Mouse (Mus musculus) lung, embryonic 15.5 days (tissue): Measurements from ENCODE around the gene Smdt1. TPM values are rescaled to one million over a fixed set of nuclear protein-coding genes. Genes with fewer than 3 reads are reported as not detected.

ENCODE experiments used
- microRNA-seq: library from miRNA; unstranded; fragments of <30 nt; microRNA quantifications from one replicate; pipeline ENCODE4, GENCODE M21; 2016
- polyA plus RNA-seq: library from polyadenylated mRNA; unstranded; fragments of >200 nt; fragmentation: Nextera tagmentation; extraction: Ambion mirVana; gene quantifications from 2 replicates; pipeline ENCODE4 v1.2.1, GENCODE M21; 2015

Gene Smdt1
- polyA plus RNA-seq, 1 experiment from 2014 or later, result 235 TPM

Small RNA genes lying within 50 kb of the gene (microRNA-seq; reads per million reads assigned to microRNA genes)
- gene Mir7684, result not detected

Other genes with a start within 250 kb of the Smdt1 start
- 19.4 and 20.9 TPM in 2 replicates for gene Ccdc134, start 211.0 kb upstream of the Smdt1 start, polyA plus RNA-seq
- gene Srebf2, start 191.8 kb upstream of the Smdt1 start, polyA plus RNA-seq, result 126 and 132 TPM in 2 replicates
- 1.1 and 1.3 TPM in 2 replicates for gene Shisa8, start 126.1 kb upstream of the Smdt1 start, polyA plus RNA-seq
- gene Tnfrsf13c, start 114.6 kb upstream of the Smdt1 start, polyA plus RNA-seq, result 0.12 TPM in 1 of 2 replicates, not detected in the other
- 71.6 and 74.5 TPM in 2 replicates for gene Cenpm, start 94.2 kb upstream of the Smdt1 start, polyA plus RNA-seq
- not detected in 2 replicates for gene 1500009C09Rik, start 86.6 kb upstream of the Smdt1 start, polyA plus RNA-seq
- gene Sept3, start 64.1 kb upstream of the Smdt1 start, polyA plus RNA-seq, result 4.1 and 6.3 TPM in 2 replicates
- gene Wbp2nl, start 40.0 kb upstream of the Smdt1 start, polyA plus RNA-seq, result 0.37 and 0.40 TPM in 2 replicates
- gene Naga, start within 50 bp of the Smdt1 start, polyA plus RNA-seq, result 47.0 and 52.3 TPM in 2 replicates
- gene Pheta2, start within 50 bp of the Smdt1 start, polyA plus RNA-seq, result 15.4 and 16.4 TPM in 2 replicates
- 276 and 282 TPM in 2 replicates for gene Ndufa6, start 15.4 kb downstream of the Smdt1 start, polyA plus RNA-seq
- gene Cyp2d22, start 41.3 kb downstream of the Smdt1 start, polyA plus RNA-seq, result 6.7 and 9.6 TPM in 2 replicates
- not detected in 2 replicates for gene Cyp2d11, start 55.1 kb downstream of the Smdt1 start, polyA plus RNA-seq
- 0.34 TPM in 1 of 2 replicates, not detected in the other for gene Cyp2d10, start 68.2 kb downstream of the Smdt1 start, polyA plus RNA-seq
- not detected in 2 replicates for gene Cyp2d9, start 94.5 kb downstream of the Smdt1 start, polyA plus RNA-seq
- gene Cyp2d12, start 216.1 kb downstream of the Smdt1 start, polyA plus RNA-seq, result not detected in 2 replicates